Mouse (Mus musculus): ENCODE data around the gene Krt17. TPM values are rescaled to one million over a fixed set of nuclear protein-coding genes. Genes with fewer than 3 reads are reported as not detected.

The Krt17 gene
- polyA plus RNA-seq, 1 experiment from 2014 or later: 0.67 TPM

Other genes starting within 250 kb of the Krt17 start
- gene Krt33a, start 244.8 kb downstream of the Krt17 start, polyA plus RNA-seq (2016; fragmentation: Nextera tagmentation; extraction: Ambion mirVana): not detected in 2 replicates
- gene Krt33b, start 231.2 kb downstream of the Krt17 start, polyA plus RNA-seq (2016; fragmentation: Nextera tagmentation; extraction: Ambion mirVana): not detected in 2 replicates
- not detected in 2 replicates for gene Krt34, start 219.5 kb downstream of the Krt17 start, polyA plus RNA-seq (2016; fragmentation: Nextera tagmentation; extraction: Ambion mirVana)
- not detected in 2 replicates for gene Krt31, start 210.5 kb downstream of the Krt17 start, polyA plus RNA-seq (2016; fragmentation: Nextera tagmentation; extraction: Ambion mirVana)
- not detected in 2 replicates for gene Krt32, start 172.8 kb downstream of the Krt17 start, polyA plus RNA-seq (2016; fragmentation: Nextera tagmentation; extraction: Ambion mirVana)
- gene Krt35, start 164.8 kb downstream of the Krt17 start, polyA plus RNA-seq (2016; fragmentation: Nextera tagmentation; extraction: Ambion mirVana): not detected in 2 replicates
- gene Krt36, start 155.4 kb downstream of the Krt17 start, polyA plus RNA-seq (2016; fragmentation: Nextera tagmentation; extraction: Ambion mirVana): 0.09 TPM in 1 of 2 replicates, not detected in the other
- gene Krt13, start 139.5 kb downstream of the Krt17 start, polyA plus RNA-seq (2016; fragmentation: Nextera tagmentation; extraction: Ambion mirVana): not detected in 2 replicates
- 2.8 and 8.6 TPM in 2 replicates for gene Krt15, start 125.1 kb downstream of the Krt17 start, polyA plus RNA-seq (2016; fragmentation: Nextera tagmentation; extraction: Ambion mirVana)
- 16.1 and 18.2 TPM in 2 replicates for gene Krt19, start 112.4 kb downstream of the Krt17 start, polyA plus RNA-seq (2016; fragmentation: Nextera tagmentation; extraction: Ambion mirVana)
- not detected in 2 replicates for gene Krt9, start 67.8 kb downstream of the Krt17 start, polyA plus RNA-seq (2016; fragmentation: Nextera tagmentation; extraction: Ambion mirVana)
- 12.0 and 16.1 TPM in 2 replicates for gene Krt14, start 53.5 kb downstream of the Krt17 start, polyA plus RNA-seq (2016; fragmentation: Nextera tagmentation; extraction: Ambion mirVana)
- gene Krt16, start 12.1 kb downstream of the Krt17 start, polyA plus RNA-seq (2016; fragmentation: Nextera tagmentation; extraction: Ambion mirVana): not detected in 2 replicates
- gene Krt42, start 8.8 kb upstream of the Krt17 start, polyA plus RNA-seq (2016; fragmentation: Nextera tagmentation; extraction: Ambion mirVana): not detected in 2 replicates
- gene Eif1, start 58.9 kb upstream of the Krt17 start, polyA plus RNA-seq (2016; fragmentation: Nextera tagmentation; extraction: Ambion mirVana): 1,675 and 1,681 TPM in 2 replicates
- gene Gast, start 73.4 kb upstream of the Krt17 start, polyA plus RNA-seq (2016; fragmentation: Nextera tagmentation; extraction: Ambion mirVana): 0.37 TPM in 1 of 2 replicates, not detected in the other
- gene Hap1, start 95.1 kb upstream of the Krt17 start, polyA plus RNA-seq (2016; fragmentation: Nextera tagmentation; extraction: Ambion mirVana): 14.0 and 14.2 TPM in 2 replicates
- gene Jup, start 136.7 kb upstream of the Krt17 start, polyA plus RNA-seq (2016; fragmentation: Nextera tagmentation; extraction: Ambion mirVana): 45.8 and 52.6 TPM in 2 replicates
- 34.1 and 34.9 TPM in 2 replicates for gene P3h4, start 153.8 kb upstream of the Krt17 start, polyA plus RNA-seq (2016; fragmentation: Nextera tagmentation; extraction: Ambion mirVana)
- gene Fkbp10, start 154.7 kb upstream of the Krt17 start, polyA plus RNA-seq (2016; fragmentation: Nextera tagmentation; extraction: Ambion mirVana): 61.4 and 67.0 TPM in 2 replicates
- gene Nt5c3b, start 180.8 kb upstream of the Krt17 start, polyA plus RNA-seq (2016; fragmentation: Nextera tagmentation; extraction: Ambion mirVana): 150 and 156 TPM in 2 replicates
- 0.75 and 0.98 TPM in 2 replicates for gene Klhl10, start 180.9 kb upstream of the Krt17 start, polyA plus RNA-seq (2016; fragmentation: Nextera tagmentation; extraction: Ambion mirVana)
- 7.4 and 8.5 TPM in 2 replicates for gene Klhl11, start 211.7 kb upstream of the Krt17 start, polyA plus RNA-seq (2016; fragmentation: Nextera tagmentation; extraction: Ambion mirVana)